Mouse (Mus musculus): Measurements from ENCODE around the gene Camk1g. TPM values are rescaled to one million over a fixed set of nuclear protein-coding genes. Genes with fewer than 3 reads are reported as not detected.
A peak's percentile ranks its signal among the peaks of the same experiment; 100 is the strongest.

Gene Camk1g
- total RNA-seq, 2 experiments from 2014 or later, result 0.18 to 0.33 TPM

DNA sequence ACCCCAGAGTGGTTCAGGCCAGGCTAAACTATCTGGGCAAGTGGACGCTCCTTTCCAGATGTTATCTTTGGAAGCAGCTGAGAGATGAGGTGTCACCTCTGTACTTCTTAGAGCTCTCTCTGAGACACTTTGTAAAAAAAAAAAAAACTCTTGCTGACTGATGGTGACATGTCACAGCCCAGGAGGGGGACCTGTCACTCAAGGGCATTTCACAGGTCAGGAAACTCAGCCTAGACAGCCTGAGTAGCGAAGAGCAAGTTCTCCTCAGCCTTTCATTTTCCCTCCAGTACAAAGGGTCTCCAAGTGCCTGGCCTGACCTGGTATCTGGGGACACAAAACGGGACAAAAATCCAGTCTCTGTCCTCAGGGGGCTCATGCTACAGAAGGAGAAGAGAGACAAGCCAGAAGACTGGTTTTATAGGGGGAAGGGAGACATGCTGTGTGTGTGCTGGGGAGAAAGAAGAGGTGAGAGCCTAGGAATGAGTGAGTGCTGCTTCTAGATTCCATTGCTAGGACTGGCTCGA lies 32.2 kb downstream of the Camk1g start:
- intact Hi-C loops (cut with DNase I; ENCODE audit: low total_unique reads), result no loop called here
- DNase-seq, result no peak

DNA sequence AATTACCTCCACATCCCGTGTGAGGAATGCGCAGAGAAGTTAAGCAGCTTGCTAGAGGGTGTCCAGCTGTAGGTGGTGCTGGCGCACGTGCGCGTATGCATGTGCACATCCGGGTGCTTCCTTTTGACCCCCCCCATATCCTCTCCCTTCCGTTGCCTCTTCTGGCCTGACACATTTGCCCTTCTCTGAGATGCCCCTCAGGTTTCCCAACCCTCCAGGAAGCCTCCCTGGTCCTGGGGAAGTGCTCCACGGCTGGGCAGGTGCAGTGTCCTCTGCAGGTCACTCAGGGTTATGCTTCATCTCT lies 33.1 kb downstream of the Camk1g start:
- intact Hi-C loops (cut with DNase I; ENCODE audit: low total_unique reads), result no loop called here
- no peak for DNase-seq

DNA sequence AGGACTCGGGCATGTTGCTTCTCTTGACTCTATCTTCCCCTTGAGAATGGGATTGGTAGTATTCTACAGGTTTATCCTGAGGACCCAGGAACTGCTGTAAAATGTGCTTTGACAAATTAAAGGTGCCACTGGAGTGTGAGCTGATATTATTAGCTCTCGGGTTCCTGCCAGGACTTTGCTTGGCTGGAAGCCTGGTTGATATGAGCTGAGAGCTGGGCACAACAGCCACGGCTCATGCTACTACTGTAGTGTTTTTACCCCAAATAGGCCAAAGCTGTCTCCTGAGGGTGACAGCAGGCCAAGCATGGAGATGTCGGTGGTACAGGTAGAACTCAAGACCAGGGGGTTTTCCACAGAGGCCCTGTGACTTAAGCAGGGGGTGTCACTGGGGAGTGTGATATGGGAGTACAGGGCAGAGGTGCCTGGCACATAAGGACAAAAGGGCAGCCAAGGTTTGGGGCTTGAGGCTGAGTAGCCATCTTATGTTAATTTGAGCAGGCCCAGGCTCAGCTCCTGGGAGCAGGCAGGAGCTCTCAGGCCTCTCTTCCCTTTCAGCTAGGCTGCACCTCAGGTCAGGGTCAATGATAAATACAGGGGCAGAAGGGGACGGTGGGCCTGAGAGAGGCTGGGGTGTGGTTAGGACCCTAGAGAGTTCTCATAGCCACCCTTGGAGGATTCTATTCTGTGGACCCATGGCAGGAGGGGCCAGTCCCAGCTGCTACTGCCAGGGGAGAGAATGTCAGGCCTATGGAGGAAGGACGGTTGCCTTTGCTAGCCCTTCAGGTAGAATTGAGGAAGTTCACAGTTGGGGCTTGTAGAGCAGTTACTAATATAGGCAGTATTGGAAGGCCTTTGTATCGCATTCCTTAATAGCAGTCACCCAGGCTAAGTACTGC lies 33.7 kb downstream of the Camk1g start:
- intact Hi-C loops (cut with DNase I; ENCODE audit: low total_unique reads), result no loop called here
- peak; percentile 42 for DNase-seq

DNA sequence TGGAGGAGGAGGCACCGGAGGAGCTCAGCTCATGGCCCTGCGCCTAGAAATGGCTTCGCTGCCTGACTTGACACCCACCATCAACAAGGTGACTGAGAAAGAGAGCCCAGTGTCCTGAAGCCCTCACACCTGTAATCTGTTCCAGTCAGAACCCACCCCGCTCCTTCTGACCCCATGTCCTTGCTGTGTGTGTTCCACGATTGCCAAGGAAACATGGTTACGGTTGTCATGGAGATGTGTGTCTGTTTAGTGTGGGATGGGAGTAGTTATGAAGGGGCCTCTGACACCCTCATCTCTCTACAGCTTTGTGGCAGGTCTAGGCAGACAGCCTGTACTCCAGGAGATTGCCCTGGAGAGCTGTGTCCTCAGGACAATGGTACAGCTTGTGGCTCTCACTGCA lies 35.6 kb downstream of the Camk1g start:
- DNase-seq, result no peak
- intact Hi-C loops (cut with DNase I; ENCODE audit: low total_unique reads), result loop anchor here (5.0 kb wide), 1 partner anchor 43 kb away; no protein-coding TSS in a partner anchor

DNA sequence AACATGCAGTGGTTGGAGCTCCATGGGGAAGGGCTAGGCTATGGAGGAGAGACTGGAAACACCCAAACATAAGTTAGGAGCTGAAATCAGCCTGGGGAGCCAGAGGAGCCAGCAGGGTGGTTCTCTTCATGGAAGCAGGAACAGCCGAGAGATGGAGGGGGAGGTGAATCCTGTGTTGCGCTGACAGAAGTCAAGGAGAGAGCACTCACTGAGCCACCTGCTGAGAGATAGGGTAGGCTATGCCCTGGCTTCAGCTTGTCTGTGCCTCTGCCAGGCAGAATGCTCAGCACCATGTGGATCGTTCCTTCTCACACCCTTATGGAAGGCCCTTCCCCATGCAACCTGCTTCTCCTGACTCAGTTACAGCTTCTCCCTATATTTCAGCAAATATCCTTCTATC lies 36.3 kb downstream of the Camk1g start:
- DNase-seq, result no peak
- intact Hi-C loops (cut with DNase I; ENCODE audit: low total_unique reads), result loop anchor here (5.0 kb wide), 1 partner anchor 44 kb away; no protein-coding TSS in a partner anchor

DNA sequence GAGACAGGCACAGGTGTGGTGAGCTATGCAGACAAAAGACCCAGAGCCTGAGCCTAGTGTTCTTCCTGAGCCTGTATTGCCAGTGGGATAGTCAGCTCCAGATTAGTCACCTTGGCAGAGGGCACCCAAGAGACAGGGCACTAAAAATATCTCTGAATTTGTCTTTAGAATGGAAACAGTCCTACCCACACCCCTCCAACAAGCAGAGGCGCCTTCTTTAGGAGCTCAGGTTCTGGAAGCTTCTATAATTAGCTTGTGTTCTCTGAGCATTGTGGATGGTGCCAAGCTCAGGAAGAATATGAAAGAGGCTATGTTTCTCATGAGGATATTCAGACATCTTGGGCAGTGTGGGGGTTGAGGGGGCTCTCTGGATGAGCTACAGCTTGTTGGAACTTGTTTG lies 37.4 kb downstream of the Camk1g start:
- DNase-seq, result no peak

DNA sequence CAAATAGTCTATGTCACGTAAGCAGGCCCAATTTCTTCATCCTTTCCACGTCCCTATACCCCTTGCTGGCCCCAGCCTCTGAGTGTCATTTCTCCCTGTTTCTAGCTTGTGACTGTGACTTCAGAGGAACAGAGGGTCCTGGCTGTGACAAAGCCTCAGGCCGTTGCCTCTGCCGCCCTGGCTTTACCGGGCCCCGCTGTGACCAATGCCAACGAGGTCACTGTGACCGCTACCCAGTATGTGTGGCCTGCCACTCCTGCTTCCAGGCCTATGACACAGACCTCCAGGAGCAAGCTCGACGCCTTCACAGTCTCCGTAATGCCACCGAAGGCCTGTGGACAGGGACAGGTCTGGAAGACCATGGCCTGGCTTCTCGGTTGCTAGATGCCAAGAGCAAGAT lies 38.1 kb downstream of the Camk1g start:
- intact Hi-C loops (cut with DNase I; ENCODE audit: low total_unique reads), result loop anchor here (5.0 kb wide), 1 partner anchor 45 kb away; no protein-coding TSS in a partner anchor
- DNase-seq, result no peak

More for the DNA sequence above, 37.4 kb downstream of the Camk1g start:
- intact Hi-C loops (cut with DNase I; ENCODE audit: low total_unique reads), result loop anchor here (5.0 kb wide), 1 partner anchor 45 kb away; no protein-coding TSS in a partner anchor

DNA sequence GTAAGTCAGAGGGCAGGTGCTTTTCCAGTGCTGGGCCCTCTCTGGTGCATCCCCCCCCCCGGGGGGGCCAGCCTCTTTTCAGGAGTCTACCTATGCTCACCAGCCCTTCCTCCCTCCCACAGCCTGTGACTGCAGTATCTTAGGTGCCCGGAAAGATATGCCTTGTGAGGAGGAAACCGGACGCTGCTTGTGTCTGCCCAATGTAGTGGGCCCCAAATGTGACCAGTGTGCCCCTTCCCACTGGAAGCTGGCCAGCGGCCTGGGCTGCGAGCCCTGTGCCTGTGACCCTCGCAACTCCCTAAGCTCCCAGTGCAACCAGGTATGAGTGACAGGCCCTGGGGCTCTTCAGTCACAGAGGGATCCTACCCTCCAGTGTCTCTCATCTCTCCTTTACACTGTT lies 39.5 kb downstream of the Camk1g start:
- DNase-seq, result no peak
- intact Hi-C loops (cut with DNase I; ENCODE audit: low total_unique reads), result loop anchor here (5.0 kb wide), 1 partner anchor 47 kb away; no protein-coding TSS in a partner anchor

DNA sequence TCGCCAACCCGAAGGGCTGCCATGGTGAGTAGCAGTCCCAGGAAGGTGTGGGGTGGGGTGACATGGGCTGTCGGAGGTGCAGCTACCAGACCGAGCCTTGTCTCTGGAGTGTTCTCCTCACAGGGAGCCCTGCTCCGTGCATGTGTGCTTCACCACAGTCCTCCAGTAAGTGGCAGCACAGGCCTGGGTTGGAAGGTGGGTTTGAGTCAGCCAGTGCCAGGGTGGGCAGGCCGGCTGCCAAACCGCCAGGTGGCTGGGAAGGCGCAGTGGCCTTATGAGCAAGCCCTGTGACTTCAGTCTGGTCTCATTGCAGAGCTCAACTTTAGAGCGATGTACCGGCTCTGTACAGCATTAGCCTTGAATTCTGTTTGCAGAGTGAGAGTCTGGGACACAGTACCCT lies 39.9 kb downstream of the Camk1g start:
- DNase-seq, result peak; percentile 87
- intact Hi-C loops (cut with DNase I; ENCODE audit: low total_unique reads), result loop anchor here (5.0 kb wide), 1 partner anchor 47 kb away; no protein-coding TSS in a partner anchor

DNA sequence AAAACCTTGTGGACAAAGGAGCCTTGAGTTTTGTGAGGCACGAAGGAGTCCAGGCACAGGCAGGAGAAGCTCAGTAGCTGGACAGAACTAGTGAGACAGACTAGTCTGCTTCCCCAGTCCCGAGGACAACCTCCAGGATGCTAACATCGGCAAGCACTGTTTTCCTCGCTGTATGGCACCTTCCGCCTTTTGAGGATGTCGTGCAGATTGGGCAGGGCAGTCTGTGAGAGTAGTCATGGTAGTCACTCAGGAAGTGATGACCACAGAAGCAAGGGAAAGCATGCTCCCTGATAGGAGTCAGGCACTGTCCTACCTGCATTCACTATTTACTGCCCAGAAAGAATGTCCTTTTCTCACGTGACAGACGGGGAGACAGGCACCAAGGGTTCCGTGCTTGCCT lies 40.5 kb downstream of the Camk1g start:
- intact Hi-C loops (cut with DNase I; ENCODE audit: low total_unique reads), result no loop called here
- no peak for DNase-seq

DNA sequence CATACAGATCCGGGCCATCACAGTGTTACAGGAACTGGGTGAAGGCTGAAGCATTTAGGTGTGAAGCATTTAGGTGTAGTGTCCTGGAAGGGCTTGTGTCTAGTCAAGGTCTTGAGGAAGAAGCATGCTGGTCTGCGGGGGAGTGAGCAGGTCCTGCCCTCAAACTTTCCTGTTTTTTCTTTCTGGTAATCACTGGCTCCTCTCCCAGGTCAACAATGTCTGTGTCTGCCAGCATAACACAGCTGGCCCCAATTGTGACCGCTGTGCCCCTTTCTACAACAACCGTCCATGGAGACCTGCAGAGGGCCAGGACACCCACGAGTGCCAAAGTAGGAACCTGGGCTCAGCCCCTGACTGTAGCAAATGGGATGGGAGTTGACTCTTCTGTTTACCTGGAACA lies 42.4 kb downstream of the Camk1g start:
- no peak for DNase-seq
- intact Hi-C loops (cut with DNase I; ENCODE audit: low total_unique reads), result loop anchor here (1.0 kb wide), 1 partner anchor 72 kb away; no protein-coding TSS in a partner anchor

DNA sequence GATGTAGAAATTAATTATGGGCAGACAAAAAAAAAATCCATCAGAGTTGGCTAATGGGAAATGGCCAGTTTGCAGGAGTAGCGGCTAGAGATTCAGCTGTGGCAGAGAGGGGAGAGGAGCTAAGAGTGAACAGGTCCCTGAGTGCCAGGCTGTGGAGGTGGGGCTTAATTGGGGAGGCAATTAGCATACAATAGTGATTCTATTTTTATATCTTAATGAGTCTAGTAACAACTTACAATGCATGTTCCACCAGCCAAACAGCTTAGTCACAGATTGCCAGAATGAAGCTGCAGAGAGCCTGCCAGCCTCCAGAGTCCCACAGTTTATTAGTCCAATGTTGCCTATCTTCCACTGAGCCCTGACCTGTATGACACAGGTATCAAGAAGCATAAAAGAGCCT lies 42.9 kb downstream of the Camk1g start:
- no peak for DNase-seq
- intact Hi-C loops (cut with DNase I; ENCODE audit: low total_unique reads), result loop anchor here (1.0 kb wide), 1 partner anchor 72 kb away; no protein-coding TSS in a partner anchor

DNA sequence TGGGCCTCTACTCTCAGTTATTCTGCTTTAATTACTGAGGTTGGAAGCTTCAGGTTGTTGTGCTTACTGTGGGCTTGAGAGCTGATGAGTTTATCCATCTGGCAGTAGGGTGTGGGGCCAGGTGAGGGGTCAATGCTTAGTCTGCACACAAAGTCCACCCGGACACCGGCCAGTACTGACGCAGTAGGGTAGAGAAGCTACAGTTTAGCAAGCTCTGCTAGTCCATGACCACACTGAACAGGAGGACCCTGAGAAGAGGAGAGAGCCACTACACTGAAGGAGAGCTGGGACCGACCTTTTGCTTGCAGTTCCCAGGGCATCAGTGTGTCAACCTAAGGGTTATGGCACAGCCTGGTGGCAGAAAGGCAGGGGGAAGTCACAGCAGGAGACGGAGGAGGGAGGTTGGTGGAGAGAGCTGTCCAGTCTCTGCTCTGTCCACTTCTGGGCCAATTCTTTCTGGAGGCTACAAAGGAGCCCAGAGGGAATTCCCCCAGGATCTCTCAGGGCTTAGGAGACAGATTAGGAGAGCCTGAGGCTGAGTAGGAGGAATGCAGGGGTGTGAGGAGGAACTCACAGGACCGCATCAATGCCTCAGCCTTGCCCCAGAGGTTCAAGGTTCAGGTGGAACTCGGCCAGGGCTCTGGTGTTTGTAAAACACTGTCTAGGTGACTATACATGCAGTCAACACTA lies 43.5 kb downstream of the Camk1g start:
- DNase-seq, result no peak
- intact Hi-C loops (cut with DNase I; ENCODE audit: low total_unique reads), result loop anchor here (1.0 kb wide), 1 partner anchor 71 kb away; no protein-coding TSS in a partner anchor

DNA sequence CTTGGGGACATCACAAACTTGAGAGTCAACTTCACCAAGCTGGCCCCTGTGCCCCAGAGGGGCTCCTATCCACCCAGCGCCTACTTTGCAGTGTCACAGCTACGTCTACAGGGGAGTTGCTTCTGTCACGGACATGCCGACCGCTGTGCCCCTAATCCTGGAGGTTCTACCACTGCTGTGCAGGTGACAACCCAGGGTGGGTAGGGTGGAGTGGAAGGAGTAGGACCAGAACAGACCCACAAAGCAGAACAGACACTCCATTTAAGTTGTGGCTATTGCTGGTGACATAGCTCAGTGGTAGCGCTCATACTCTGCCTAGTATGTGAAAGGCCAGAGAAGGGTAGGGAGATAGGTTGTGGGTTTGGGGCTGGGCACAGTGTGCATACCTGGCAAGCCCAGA lies 44.2 kb downstream of the Camk1g start:
- intact Hi-C loops (cut with DNase I; ENCODE audit: low total_unique reads), result no loop called here
- DNase-seq, result no peak

DNA sequence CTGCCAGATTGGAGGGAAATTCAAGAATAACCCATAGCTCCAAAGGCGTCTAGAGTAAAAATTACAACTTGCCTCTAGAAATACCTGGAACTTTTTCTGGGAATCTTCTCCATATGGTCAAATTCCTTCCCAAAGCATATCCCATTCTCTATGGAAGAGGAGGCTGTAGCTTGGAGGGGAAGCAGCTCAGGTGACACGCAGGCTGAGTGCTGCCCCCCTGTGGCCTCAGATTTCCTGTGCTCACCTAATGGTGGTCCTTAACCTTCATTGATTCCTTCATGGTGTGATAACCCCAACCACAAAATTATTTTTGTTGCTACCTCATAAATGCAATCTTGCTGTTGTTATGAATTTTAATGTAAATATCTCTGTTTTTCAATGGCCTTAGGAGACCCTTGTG lies 45.9 kb downstream of the Camk1g start:
- peak; percentile 50 for DNase-seq
- intact Hi-C loops (cut with DNase I; ENCODE audit: low total_unique reads), result no loop called here

DNA sequence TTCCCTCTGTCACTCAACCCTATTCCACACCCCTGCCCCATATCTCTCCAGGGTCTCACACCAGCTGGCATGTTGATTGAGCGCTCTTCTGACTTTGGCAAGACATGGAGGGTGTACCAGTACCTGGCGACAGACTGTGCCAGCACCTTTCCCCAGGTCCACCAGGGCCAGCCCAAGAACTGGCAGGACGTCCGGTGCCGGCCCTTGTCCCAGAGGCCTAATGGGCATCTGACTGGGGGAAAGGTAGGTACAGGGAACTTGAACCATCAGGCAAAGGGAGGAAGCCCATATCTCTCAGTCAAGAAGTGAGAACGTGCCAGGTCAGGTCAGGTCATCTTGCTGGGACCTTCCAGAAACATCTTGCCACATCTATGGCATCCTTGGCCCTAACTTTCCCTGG lies 46.4 kb downstream of the Camk1g start:
- DNase-seq, result no peak
- intact Hi-C loops (cut with DNase I; ENCODE audit: low total_unique reads), result loop anchor here (2.0 kb wide), 1 partner anchor 63 kb away; no protein-coding TSS in a partner anchor

DNA sequence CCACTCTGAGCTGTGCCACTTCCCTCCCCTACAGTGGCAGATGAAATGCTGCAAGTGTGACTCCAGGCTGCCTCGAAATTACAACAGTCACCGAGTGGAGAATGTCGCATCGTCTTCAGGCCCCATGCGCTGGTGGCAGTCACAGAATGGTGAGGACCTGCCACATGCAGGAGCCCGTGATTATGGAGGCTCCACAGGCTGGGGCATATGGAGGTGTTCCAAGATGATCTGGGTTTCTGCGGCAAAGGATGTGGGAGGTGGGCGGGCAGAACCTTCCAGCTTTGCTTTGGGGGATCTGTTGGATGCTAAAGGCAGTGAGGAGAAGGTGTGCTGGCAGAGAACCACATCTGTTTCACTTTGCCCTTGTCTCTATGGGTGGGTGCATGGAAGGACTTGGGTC lies 49.7 kb downstream of the Camk1g start:
- no peak for DNase-seq
- intact Hi-C loops (cut with DNase I; ENCODE audit: low total_unique reads), result no loop called here

DNA sequence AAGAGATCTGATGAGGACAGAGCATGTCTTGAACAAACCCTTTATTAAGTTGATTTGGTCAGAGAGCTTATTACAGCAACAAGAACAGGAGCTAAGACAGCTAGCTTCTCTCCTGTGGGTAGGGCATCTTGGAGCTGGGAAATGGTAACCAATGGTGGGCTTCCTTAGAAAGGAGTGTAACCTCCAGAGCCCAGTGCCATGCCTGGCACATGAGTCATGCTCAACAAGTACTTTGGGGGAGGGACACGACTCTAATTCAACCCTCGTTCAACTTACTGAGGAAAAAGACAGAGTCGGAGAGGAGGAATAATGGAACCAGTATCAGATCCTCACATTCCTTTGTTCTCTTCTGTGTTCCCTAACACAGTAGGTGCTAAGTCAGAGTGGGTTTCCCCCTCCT lies 50.4 kb downstream of the Camk1g start:
- no peak for DNase-seq
- intact Hi-C loops (cut with DNase I; ENCODE audit: low total_unique reads), result loop anchor here (10.0 kb wide), 1 partner anchor 115 kb away; the partner anchor contains the start of genes Lamb3 and Traf3ip3

DNA sequence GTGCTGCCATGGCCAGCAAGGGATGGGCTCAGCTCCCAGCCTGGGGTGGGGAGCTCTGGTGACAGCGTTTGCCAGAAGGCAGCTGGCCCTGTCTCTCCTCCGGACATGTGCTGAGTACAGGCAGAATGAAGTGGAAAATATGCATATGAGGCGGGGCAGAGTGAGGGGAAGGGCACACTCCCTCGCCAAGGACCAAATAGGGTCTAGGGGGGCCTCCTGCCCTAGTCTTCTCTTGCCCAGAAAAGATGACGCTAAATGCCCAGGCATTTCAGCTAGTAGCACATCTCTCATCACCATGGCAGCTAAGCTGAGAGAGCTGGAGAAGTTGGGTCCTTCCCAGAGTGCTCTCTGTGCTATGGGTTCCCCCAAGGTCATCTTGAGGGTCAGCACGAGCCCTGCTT lies 52.9 kb downstream of the Camk1g start:
- intact Hi-C loops (cut with DNase I; ENCODE audit: low total_unique reads), result loop anchor here (10.0 kb wide), 1 partner anchor 112 kb away; the partner anchor contains the start of genes Lamb3 and Traf3ip3
- peak; percentile 90 for DNase-seq

DNA sequence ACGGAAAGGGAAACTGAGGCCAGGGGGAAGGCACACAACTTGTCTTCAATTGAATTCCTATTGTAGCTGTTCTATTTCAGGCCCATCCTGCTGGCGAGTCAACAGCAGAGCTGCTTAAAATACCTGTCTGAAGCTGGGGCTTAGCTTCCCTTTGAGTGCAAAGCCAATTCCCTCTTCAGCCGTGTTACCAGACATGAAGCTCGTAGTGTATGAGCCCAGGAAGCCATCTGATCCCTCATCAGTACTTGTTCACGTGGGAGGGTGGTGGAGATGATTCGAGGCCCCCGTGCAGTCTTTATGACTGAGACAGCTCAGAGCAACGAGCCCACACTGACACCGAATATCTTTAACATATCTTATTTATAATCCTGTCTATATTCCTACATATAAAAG lies 53.7 kb downstream of the Camk1g start:
- DNase-seq, result no peak
- intact Hi-C loops (cut with DNase I; ENCODE audit: low total_unique reads), result loop anchor here (10.0 kb wide), 1 partner anchor 112 kb away; the partner anchor contains the start of genes Lamb3 and Traf3ip3

All from gastrocnemius, postnatal 14 days (tissue).